Mouse (Mus musculus) stomach, postnatal 0 days (tissue): Measurements from ENCODE around the gene Vmn2r48. TPM values are rescaled to one million over a fixed set of nuclear protein-coding genes. Genes with fewer than 3 reads are reported as not detected.
"Not testable (repeated sequence)": the region's sequence is repeated elsewhere in the genome, so short reads cannot be mapped to it uniquely, and the experiment has no call there.

Source experiments
- ATAC-seq: fragments of 200-750 bp; cut with Nextera tagmentation; 2 replicates; pipeline ENCODE4 v1.8.0; 2017; ENCODE audit not compliant: low FRiP score, low TSS enrichment
- DNase-seq: peaks from one replicate; pipeline ENCODE4 v3.0.0-alpha.2; 2016; ENCODE audit warnings: low spot score
- H3K27ac ChIP-seq: fragments of 300-500 bp; sonication (generic); replicated peaks from 2 replicates; pipeline ENCODE4 v1.5.1; 2014; ENCODE audit warnings: mild to moderate bottlenecking, control low read depth
- H3K27me3 ChIP-seq: fragments of 300-500 bp; sonication (generic); 2 replicates; pipeline ENCODE4 v1.6.1; 2014; ENCODE audit warnings: low read length; ENCODE audit not compliant: control insufficient read depth, insufficient read depth
- H3K36me3 ChIP-seq: fragments of 300-500 bp; sonication (generic); 2 replicates; pipeline ENCODE4 v1.6.1; 2014; ENCODE audit warnings: low read length, mixed read lengths; ENCODE audit not compliant: control insufficient read depth, insufficient read depth
- H3K4me1 ChIP-seq: fragments of 300-500 bp; sonication (generic); replicated peaks from 2 replicates; pipeline ENCODE4 v1.6.1; 2014; ENCODE audit warnings: antibody characterized with exemption; ENCODE audit not compliant: control insufficient read depth, insufficient read depth
- H3K4me2 ChIP-seq: fragments of 300-500 bp; sonication (generic); replicated peaks from 2 replicates; pipeline ENCODE4 v1.6.1; 2014; ENCODE audit warnings: low read depth, mild to moderate bottlenecking, control low read depth, moderate library complexity
- H3K4me3 ChIP-seq: fragments of 300-500 bp; sonication (generic); 2 replicates; pipeline ENCODE4 v1.5.1; 2014; ENCODE audit warnings: low read depth, low read length, control low read depth
- H3K9ac ChIP-seq: fragments of 300-500 bp; sonication (generic); 2 replicates; pipeline ENCODE4 v1.6.1; 2014; ENCODE audit warnings: mild to moderate bottlenecking, low read length, control low read depth, mixed read lengths
- H3K9me3 ChIP-seq: fragments of 300-500 bp; sonication (generic); 2 replicates; pipeline ENCODE4 v1.6.1; 2016; ENCODE audit warnings: low read length; ENCODE audit not compliant: control insufficient read depth
- WGBS: fragments of 180-500 bp; shearing (Covaris S2); extraction: QIAGEN DNeasy Blood & Tissue Kit; methylation state at CpG from one replicate; pipeline ENCODE4 v1.1.7; 2014; 5-methylcytosine and 5-hydroxymethylcytosine counted together
- polyA plus RNA-seq: library from polyadenylated mRNA; unstranded; fragments of >200 nt; fragmentation: Nextera tagmentation; extraction: Ambion mirVana; gene quantifications from 2 replicates; pipeline ENCODE4 v1.2.1, GENCODE M21; 2015

The Vmn2r48 gene
- polyA plus RNA-seq, result not detected in 2 replicates

GRCm38 (mm10) chr7:9953485-9953884 is at the start of gene Vmn2r48:
Vmn2r48 (minus strand) TSS chr7:9953585.
- not testable (repeated sequence) for H3K27me3 ChIP-seq, DNase-seq, H3K36me3 ChIP-seq, ATAC-seq, H3K9ac ChIP-seq, H3K9me3 ChIP-seq, H3K27ac ChIP-seq, H3K4me2 ChIP-seq, H3K4me1 ChIP-seq, H3K4me3 ChIP-seq
- 80% methylated on average over 2 of the region's 2 CpGs for WGBS

GRCm38 (mm10) chr7:9992157-9992556 is 38.8 kb upstream of the Vmn2r48 start, which contains the start of gene Vmn2r49:
Vmn2r49 (minus strand) TSS chr7:9992257.
- not testable (repeated sequence) for DNase-seq, H3K9ac ChIP-seq, H3K27ac ChIP-seq, H3K4me1 ChIP-seq, H3K4me2 ChIP-seq, ATAC-seq, H3K9me3 ChIP-seq, H3K27me3 ChIP-seq, H3K36me3 ChIP-seq, H3K4me3 ChIP-seq
- no CpG with 5 or more reads among the region's 2 CpGs for WGBS

Other genes with a start within 250 kb of the Vmn2r48 start
- not detected in 2 replicates for gene Vmn2r46, start 183.0 kb downstream of the Vmn2r48 start, polyA plus RNA-seq
- not detected in 2 replicates for gene Vmn2r47, start 112.3 kb downstream of the Vmn2r48 start, polyA plus RNA-seq
- gene Vmn2r49, start 38.7 kb upstream of the Vmn2r48 start, polyA plus RNA-seq, result not detected in 2 replicates
- gene Vmn2r50, start 99.7 kb upstream of the Vmn2r48 start, polyA plus RNA-seq, result 0.02 TPM in 1 of 2 replicates, not detected in the other
- gene Vmn2r51, start 152.2 kb upstream of the Vmn2r48 start, polyA plus RNA-seq, result not detected in 2 replicates
- gene Vmn2r52, start 223.0 kb upstream of the Vmn2r48 start, polyA plus RNA-seq, result 0.01 TPM in 1 of 2 replicates, not detected in the other